Mouse (Mus musculus): ENCODE measurements around the gene Clns1a. TPM values are rescaled to one million over a fixed set of nuclear protein-coding genes. Genes with fewer than 3 reads are reported as not detected.

Gene Clns1a
- polyA plus RNA-seq, 1 experiment from 2014 or later = 79.2 TPM

DNA sequence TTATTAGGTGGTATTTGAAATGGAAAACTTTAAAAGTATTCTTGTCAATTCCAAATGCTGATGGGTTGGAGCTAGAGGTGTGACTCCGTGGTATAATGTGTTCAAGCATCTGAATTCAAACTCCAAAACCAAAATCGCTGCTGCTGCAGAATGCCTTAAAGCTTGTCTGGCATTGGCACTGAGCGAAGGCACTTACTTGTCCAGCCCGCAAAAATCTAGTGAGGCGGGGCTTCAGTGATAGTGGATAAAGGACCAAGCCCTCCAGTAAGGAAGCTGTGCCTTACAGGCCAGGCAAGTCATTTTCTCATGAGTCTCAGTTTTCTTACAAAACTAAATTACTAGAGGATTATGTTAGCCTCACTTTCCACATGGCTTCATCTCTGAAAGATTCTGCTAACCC is 11.4 kb downstream of the Clns1a start:
- Histone ChIP-seq H3K9ac (ENCODE audit: low read length) (no peak overlapping the region), H3K9me3 (ENCODE audit: control insufficient read depth, low read length) (no peaks in the 10 kb centered on the region), H3K27ac (replicated peaks) (no peak overlapping the region), H3K4me3 (ENCODE audit: low read depth, low read length) (no peak overlapping the region), H3K4me2 (replicated peaks; ENCODE audit: low read depth) (no peak overlapping the region), H3K4me1 (replicated peaks; ENCODE audit: control insufficient read depth, insufficient read depth) (no peaks in the 10 kb centered on the region), H3K27me3 (ENCODE audit: control insufficient read depth, insufficient read depth, low read length) (no peaks in the 10 kb centered on the region), H3K36me3 (ENCODE audit: control insufficient read depth, insufficient read depth, low read length) (no peaks in the 10 kb centered on the region)
- ATAC-seq (ENCODE audit: low FRiP score, low TSS enrichment) (no peak), DNase-seq (ENCODE audit: low spot score) (peak; percentile 28)
- WGBS = 73% methylated on average over 5 of the region's 5 CpGs
- no peak for TF ChIP-seq EP300 (optimal IDR thresholded peaks at IDR 0.05)
- no peak for TF ChIP-seq CTCF (IDR thresholded peaks at IDR 0.05; ENCODE audit: low read depth)

DNA sequence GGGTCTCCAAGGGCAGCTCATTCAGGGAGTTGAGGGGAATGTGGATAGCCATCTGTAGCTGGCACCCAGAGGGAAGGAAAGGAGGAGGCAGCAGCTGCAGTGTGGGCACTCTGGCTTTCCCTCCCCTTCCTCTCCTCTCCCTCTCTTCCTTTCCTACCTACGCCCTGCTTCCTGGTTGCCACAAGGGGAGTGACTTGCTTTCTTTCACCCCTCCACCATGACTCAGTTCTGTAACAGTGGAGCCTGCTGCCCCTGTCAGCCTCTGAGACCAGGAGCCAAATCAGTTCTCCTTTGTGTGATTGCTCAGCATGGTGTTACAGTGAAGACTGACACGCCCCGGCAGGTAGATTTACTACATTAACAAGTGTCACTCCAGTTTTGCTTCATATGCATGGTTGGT is 12.8 kb downstream of the Clns1a start:
- Histone ChIP-seq H3K4me2 (replicated peaks; ENCODE audit: low read depth) (no peak overlapping the region), H3K9me3 (ENCODE audit: control insufficient read depth, low read length) (no peaks in the 10 kb centered on the region), H3K4me3 (ENCODE audit: low read depth, low read length) (no peak overlapping the region), H3K27ac (replicated peaks) (0 out of 2 replicates have a peak overlapping the region, but pooled peaks have one; percentile 9), H3K36me3 (ENCODE audit: control insufficient read depth, insufficient read depth, low read length) (peaks cover 2% of the 10 kb centered on the region; the same call in 1 of the 2 replicates), H3K9ac (ENCODE audit: low read length) (no peak overlapping the region), H3K4me1 (replicated peaks; ENCODE audit: control insufficient read depth, insufficient read depth) (no peaks in the 10 kb centered on the region), H3K27me3 (ENCODE audit: control insufficient read depth, insufficient read depth, low read length) (no peaks in the 10 kb centered on the region)
- DNase-seq (ENCODE audit: low spot score) = peak; percentile 39
- peak; percentile 92 for ATAC-seq (ENCODE audit: low FRiP score, low TSS enrichment)
- TF ChIP-seq EP300 (optimal IDR thresholded peaks at IDR 0.05) (no peak), CTCF (IDR thresholded peaks at IDR 0.05; ENCODE audit: low read depth) (no peak)
- WGBS = 69% methylated on average over 3 of the region's 3 CpGs

DNA sequence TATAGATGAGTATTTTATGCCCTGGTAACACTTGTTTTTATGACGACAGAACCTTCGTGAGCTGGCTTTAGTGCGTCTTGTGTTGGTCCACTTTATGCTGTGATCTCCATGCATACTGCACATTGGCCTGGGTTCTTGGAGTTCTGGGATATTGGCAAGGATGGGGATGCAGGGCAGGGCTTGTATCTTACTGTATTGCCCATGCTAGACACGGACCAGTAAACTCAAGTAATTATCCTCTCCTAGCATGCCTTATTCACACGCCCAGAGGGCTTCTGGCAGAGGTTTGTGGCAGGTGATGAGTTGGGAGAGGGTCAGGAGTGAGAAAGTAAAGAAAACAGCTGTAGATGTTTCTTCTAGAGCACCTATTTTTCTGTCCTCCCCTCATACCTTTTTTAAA is 18.2 kb downstream of the Clns1a start:
- 95% methylated on average over 5 of the region's 5 CpGs for WGBS
- no peak for DNase-seq (ENCODE audit: low spot score)
- no peak for TF ChIP-seq CTCF (IDR thresholded peaks at IDR 0.05; ENCODE audit: low read depth)
- no peak for TF ChIP-seq EP300 (optimal IDR thresholded peaks at IDR 0.05)
- Histone ChIP-seq H3K9ac (ENCODE audit: low read length) (no peak overlapping the region), H3K27ac (replicated peaks) (no peak overlapping the region), H3K4me2 (replicated peaks; ENCODE audit: low read depth) (no peak overlapping the region), H3K4me1 (replicated peaks; ENCODE audit: control insufficient read depth, insufficient read depth) (no peaks in the 10 kb centered on the region), H3K4me3 (ENCODE audit: low read depth, low read length) (no peak overlapping the region), H3K36me3 (ENCODE audit: control insufficient read depth, insufficient read depth, low read length) (peaks cover 10% of the 10 kb centered on the region), H3K9me3 (ENCODE audit: control insufficient read depth, low read length) (no peaks in the 10 kb centered on the region), H3K27me3 (ENCODE audit: control insufficient read depth, insufficient read depth, low read length) (no peaks in the 10 kb centered on the region)
- no peak for ATAC-seq (ENCODE audit: low FRiP score, low TSS enrichment)

- no peak for DNase-seq (ENCODE audit: low spot score)
- no peak for ATAC-seq (ENCODE audit: low FRiP score, low TSS enrichment)
- H3K36me3 ChIP-seq (ENCODE audit: control insufficient read depth, insufficient read depth, low read length) = peaks cover 10% of the 10 kb centered on the region
These were observed 20.9 kb downstream of the Clns1a start for GRCm38 (mm10) chr7:97717326-97717725.

GRCm38 (mm10) chr7:97719078-97719477 is 22.6 kb downstream of the Clns1a start:
- no peaks in the 10 kb centered on the region for H3K27me3 ChIP-seq (ENCODE audit: control insufficient read depth, insufficient read depth, low read length)
- no peak overlapping the region for H3K4me3 ChIP-seq (ENCODE audit: low read depth, low read length)
- no peak for ATAC-seq (ENCODE audit: low FRiP score, low TSS enrichment)
- peaks cover 8% of the 10 kb centered on the region for H3K36me3 ChIP-seq (ENCODE audit: control insufficient read depth, insufficient read depth, low read length)
- no peaks in the 10 kb centered on the region for H3K4me1 ChIP-seq (replicated peaks; ENCODE audit: control insufficient read depth, insufficient read depth)
- TF ChIP-seq CTCF (IDR thresholded peaks at IDR 0.05; ENCODE audit: low read depth) = no peak
- no peak for TF ChIP-seq EP300 (optimal IDR thresholded peaks at IDR 0.05)
- no peak overlapping the region for H3K9ac ChIP-seq (ENCODE audit: low read length)
- 86% methylated on average over 5 of the region's 5 CpGs for WGBS
- H3K9me3 ChIP-seq (ENCODE audit: control insufficient read depth, low read length) = no peaks in the 10 kb centered on the region
- H3K4me2 ChIP-seq (replicated peaks; ENCODE audit: low read depth) = no peak overlapping the region
- no peak for DNase-seq (ENCODE audit: low spot score)
- H3K27ac ChIP-seq (replicated peaks) = no peak overlapping the region

More at GRCm38 (mm10) chr7:97717326-97717725, 20.9 kb downstream of the Clns1a start:
- TF ChIP-seq EP300 (optimal IDR thresholded peaks at IDR 0.05) (no peak), CTCF (IDR thresholded peaks at IDR 0.05; ENCODE audit: low read depth) (no peak)
- no peak overlapping the region for H3K4me2 ChIP-seq (replicated peaks; ENCODE audit: low read depth)
- no peak overlapping the region for H3K27ac ChIP-seq (replicated peaks)
- H3K4me1 ChIP-seq (replicated peaks; ENCODE audit: control insufficient read depth, insufficient read depth) = no peaks in the 10 kb centered on the region
- H3K9ac ChIP-seq (ENCODE audit: low read length) = no peak overlapping the region
- H3K4me3 ChIP-seq (ENCODE audit: low read depth, low read length) = no peak overlapping the region
- 74% methylated on average over 1 of the region's 1 CpGs for WGBS
- no peaks in the 10 kb centered on the region for H3K9me3 ChIP-seq (ENCODE audit: control insufficient read depth, low read length)
- no peaks in the 10 kb centered on the region for H3K27me3 ChIP-seq (ENCODE audit: control insufficient read depth, insufficient read depth, low read length)

DNA sequence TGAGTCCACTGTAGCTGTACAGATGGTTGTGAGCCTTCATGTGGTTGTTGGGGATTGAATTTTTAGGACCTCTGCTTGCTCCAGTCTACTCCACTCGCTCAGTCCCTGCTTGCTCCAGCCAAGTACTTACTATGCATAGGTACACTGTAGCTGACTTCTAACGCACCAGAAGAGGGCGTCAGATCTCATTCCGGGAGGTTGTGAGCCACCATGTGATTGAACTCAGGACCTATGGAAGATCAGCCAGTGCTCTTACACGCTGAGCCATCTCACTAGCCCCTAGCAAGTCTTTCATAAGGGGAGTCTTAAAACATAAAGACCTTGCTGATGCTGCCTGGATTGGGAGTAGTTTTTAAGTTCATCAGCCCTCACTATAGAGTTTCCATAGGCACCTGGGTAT is 23.7 kb downstream of the Clns1a start:
- Histone ChIP-seq H3K4me2 (replicated peaks; ENCODE audit: low read depth) (no peak overlapping the region), H3K9me3 (ENCODE audit: control insufficient read depth, low read length) (no peaks in the 10 kb centered on the region), H3K27me3 (ENCODE audit: control insufficient read depth, insufficient read depth, low read length) (no peaks in the 10 kb centered on the region), H3K4me3 (ENCODE audit: low read depth, low read length) (no peak overlapping the region), H3K9ac (ENCODE audit: low read length) (no peak overlapping the region), H3K27ac (replicated peaks) (no peak overlapping the region), H3K36me3 (ENCODE audit: control insufficient read depth, insufficient read depth, low read length) (peaks cover 5% of the 10 kb centered on the region), H3K4me1 (replicated peaks; ENCODE audit: control insufficient read depth, insufficient read depth) (no peaks in the 10 kb centered on the region)
- ATAC-seq (ENCODE audit: low FRiP score, low TSS enrichment) = no peak
- TF ChIP-seq EP300 (optimal IDR thresholded peaks at IDR 0.05) (no peak), CTCF (IDR thresholded peaks at IDR 0.05; ENCODE audit: low read depth) (no peak)
- DNase-seq (ENCODE audit: low spot score) = no peak
- WGBS = 82% methylated on average over 5 of the region's 5 CpGs

All from stomach, postnatal 0 days (tissue).